Mouse (Mus musculus): ENCODE measurements around the gene Ano1.

Ano1 gene

DNA sequence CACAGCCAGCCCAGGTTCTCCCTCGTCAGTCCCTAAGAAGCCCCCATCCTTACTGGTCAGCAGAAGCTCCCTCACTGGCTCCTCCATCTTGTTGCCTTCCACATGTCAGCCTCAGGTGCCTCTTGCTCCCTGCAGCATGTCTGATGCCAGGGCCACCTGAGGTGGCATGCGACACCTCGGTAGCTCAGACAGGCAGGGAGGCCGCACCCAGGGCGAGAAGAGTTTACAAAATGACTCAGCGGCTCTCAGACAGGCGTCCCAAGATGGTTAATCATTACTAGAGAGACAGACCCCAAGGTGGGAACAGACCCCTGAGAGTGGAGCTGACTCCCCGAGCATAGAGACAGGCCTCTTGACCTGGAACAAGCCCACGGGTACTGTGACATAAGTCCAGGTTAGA lies at the start of gene Ano1:
Gene Ano1 (minus strand): TSS at position 142 of the 400 bp plus-strand sequence.
- no peak for DNase-seq

DNA sequence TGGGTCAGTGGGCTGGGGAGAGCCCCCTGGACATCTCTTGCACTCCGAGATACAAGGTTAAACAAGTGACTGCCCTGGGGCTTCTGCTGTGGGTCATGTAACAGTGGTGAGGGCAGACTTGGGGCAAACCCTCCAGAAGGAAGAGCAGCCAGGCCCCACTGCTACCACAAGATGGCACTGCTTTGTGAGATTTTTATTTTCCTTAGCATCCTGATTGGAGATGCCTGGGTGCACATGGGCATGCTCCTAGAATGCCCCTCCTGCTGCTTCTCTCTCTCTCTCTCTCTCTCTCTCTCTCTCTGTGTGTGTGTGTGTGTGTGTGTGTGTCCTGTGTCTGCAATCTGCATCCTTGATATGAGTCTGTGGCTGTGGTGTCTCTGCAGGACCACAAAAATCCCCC lies 46.7 kb upstream of the Ano1 start:
- DNase-seq: no peak

GRCm38 (mm10) chr7:144796986-144797735 lies 45.4 kb upstream of the Ano1 start:
- DNase-seq: no peak

- no peak for DNase-seq
Measured at GRCm38 (mm10) chr7:144795976-144796474, 44.3 kb upstream of the Ano1 start.

DNA sequence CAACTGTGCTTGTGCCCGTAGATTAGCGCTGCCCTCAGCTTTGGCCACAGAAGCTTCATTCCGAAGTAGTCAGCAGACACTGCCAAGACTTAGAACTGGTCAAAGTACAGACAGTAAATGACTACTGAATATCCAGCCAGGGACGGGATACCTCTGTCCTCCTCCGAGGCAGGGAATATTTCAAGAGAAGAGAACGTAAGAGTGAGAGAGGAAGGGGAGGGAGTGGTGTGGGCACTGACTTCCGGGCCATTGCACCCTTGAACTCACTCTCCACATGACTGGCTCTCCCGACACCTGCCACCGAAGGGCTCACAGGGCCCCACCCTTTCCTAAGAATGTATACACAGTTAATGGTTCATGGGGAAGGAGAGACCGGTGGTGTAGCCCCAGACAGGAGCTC lies 41.5 kb upstream of the Ano1 start:
- peak; percentile 81 for DNase-seq

DNA sequence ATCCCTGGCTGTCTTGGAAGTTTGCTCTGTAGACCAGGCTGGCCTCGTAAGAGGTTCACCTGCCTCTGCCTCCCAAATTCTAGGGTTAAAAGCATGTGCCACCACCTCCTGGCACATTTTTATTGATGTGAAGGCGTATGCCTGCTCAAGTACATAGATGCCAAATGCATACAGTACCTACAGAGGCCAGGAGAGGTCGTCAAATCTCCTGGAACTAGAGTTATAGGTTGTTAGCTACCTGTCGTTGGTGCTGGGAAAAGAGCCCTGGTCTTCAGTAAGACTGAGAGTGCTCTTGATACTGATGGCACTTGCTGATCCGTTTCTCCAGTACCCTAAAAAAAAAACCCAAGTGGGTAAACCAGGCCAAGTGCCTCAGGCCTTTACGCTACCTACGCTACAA lies 39.7 kb upstream of the Ano1 start:
- DNase-seq: no peak

- DNase-seq: no peak
Measured at GRCm38 (mm10) chr7:144789601-144790556, 38.1 kb upstream of the Ano1 start.

- no peak for DNase-seq
Measured at GRCm38 (mm10) chr7:144788631-144789030, 36.9 kb upstream of the Ano1 start.

DNA sequence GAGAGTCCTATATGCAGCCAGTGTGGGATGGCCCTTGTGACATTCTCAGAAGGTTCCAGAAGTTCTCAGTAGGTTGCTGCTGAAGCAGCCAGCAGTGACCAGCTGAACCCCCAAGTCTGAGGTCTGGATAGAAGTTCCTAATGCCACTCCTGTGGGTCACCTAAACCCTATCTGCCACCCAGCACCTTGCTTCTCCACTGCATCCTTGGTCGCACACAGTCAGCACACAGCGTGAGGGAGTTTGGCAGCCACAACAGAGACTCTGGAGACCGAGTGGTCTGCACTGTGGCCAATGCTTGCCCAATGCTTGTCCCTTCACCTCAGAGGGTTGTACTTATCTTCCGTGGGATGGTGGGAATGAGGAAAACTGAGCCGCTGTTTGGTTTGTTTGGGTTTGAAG lies 35.7 kb upstream of the Ano1 start:
- DNase-seq: no peak

GRCm38 (mm10) chr7:144786571-144786970 lies 34.8 kb upstream of the Ano1 start:
- DNase-seq: no peak

DNA sequence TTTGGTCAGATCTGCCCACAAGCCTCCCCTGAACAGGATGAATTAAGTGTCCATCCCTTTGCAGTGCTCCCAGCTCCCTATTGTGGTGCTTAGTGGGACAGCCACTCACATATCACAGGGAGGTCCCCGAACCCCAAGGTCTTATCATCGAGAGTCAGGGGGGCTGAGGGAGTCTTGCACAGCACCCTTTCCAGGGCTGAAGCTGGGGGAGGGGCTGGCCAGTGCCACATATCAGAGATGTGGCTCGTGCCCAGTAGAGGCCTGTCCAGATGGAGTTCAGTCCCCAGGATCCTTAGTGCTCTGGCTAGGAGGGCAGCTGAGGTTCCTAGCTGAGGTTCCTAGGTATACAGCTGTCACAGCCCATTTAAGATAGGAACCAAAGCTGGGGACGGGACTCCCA lies 32.4 kb upstream of the Ano1 start:
- DNase-seq: no peak

- no peak for DNase-seq
Measured at GRCm38 (mm10) chr7:144782402-144782801, 30.6 kb upstream of the Ano1 start.

DNA sequence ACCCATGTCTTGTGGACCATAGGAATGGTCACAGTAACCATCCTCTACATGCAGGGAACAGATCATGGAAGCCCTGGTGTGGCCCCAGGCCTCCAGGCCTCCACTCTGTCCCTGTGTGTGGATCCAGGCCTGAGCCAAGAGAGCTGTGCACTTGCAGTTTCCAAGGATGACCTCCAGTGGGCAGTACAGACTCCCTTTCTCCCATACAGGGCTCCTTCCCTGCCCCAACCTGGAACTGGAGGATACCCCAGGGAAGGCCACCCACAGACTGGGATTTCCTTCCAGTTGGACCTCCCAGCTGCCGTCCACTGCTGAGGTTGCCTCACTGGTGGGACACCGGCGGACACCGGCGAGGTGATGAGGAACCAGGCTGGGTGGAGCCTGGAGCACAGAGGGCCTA lies 29.6 kb upstream of the Ano1 start:
- DNase-seq: no peak

GRCm38 (mm10) chr7:144780190-144780589 lies 28.4 kb upstream of the Ano1 start:
- no peak for DNase-seq

GRCm38 (mm10) chr7:144779691-144780090 lies 27.9 kb upstream of the Ano1 start:
- DNase-seq: no peak

DNA sequence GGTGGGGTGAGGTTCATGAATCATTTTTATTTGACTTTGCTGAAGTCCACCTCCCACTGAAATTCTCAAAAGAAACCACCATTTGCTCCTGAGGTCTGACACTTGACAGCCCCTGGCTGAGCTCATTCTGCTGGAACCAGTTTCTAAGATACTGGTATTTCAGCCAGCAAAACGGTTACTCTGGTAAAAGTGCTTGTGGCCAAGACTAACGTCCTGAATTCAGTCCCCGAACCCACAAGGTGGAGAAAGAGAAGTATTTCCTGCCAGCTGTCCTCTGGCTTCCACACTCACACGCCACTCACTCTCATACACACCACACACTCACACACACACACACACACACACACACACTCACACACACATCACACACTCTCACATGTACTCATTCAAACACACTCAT lies 26.0 kb upstream of the Ano1 start:
- no peak for DNase-seq

GRCm38 (mm10) chr7:144775804-144776447 lies 24.2 kb upstream of the Ano1 start:
- peak; percentile 60 for DNase-seq

DNA sequence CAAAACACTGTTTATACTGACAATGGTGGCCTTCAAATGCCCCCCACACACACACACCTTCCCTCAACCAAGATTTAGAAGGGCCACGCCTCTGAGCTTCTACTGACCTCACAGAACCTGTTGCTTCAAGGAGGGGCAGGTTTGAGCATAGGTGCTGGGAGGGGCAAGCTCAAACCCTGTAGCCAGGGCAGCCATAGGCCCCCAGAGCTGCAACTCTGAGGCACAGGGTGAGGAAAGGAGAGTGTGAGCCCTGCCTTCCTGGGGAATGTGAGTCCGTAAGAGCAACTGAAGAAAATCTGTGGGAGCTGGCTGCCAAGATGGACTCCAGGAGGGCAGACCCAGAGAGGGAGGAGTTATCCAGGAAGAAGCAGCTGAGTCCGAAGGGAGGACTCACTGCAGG lies 23.4 kb upstream of the Ano1 start:
- no peak for DNase-seq

DNA sequence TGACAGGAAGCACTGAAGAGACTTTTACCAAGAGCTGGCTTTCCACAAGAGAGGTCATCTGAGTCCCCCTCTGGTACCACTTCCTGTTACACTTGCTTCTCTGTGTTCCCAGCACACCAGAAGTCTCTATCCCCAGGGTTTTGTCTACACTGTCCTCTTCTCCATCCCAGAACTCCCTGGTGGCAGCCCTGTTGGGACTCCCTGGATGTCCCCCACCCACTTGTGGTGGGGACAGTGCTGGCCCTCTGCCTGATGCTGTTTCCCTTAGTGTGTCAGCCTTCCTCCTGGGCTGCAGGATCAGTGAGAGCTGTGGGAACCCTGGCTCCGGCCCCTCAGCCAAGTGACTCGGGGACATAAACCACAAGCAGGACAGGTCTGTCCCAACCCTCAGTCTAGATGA lies 22.5 kb upstream of the Ano1 start:
- DNase-seq: no peak

DNA sequence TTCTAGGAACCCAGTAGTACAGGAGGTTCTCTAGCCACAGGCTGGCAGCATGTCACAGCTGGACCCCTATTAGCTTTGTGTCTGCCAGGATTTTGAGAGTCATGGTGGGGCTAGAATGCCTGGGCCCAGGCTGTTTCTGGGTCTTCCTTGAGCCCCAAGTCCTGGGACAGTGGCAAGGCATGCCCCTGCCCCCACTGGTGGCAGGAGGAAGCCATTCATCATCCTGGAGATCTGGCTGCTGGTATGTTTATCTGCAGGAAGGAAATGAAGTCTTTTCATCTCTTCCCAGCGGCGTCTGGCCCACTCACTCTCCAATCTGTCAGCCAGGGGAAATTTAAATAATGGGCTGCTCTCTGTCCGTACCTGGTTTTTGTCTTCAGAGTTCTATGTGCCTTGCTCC lies 18.3 kb upstream of the Ano1 start:
- DNase-seq: no peak

DNA sequence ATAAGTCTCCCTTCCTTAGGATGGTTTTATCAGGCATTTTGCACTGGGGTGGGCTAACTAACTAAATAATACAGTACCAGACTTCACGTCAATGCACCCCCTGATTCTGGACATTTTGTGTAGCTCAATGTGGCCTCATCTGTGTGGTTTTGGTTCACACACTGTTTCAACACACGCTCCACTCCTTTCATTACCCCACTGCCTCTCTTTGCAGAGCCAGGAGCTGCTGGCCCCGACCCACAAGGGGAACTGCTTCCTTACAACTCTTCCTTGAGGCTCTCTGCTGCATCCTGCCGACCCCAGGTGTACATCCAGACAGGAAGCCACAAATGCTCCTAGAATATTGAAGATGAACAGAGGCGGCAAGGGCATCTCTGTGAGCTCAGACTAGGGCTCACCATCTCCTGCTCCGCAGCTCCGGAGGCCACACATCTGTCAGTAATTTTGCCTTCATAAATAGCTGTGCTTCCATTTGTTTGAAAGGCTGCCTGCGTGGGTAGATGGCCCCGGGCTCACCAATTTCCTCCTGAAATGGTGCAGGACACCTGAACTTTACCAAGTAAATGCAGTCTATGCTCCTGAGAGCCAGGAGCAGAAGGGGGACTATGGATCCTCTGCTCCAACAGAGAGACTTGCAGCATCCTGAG lies 17.8 kb upstream of the Ano1 start:
- DNase-seq: no peak

- DNase-seq: no peak
Measured at GRCm38 (mm10) chr7:144768845-144769244, 17.1 kb upstream of the Ano1 start.

Data from kidney, adult 11 months (tissue).